Mouse (Mus musculus): ENCODE results near the gene Scd3. TPM values are rescaled to one million over a fixed set of nuclear protein-coding genes. Genes with fewer than 3 reads are reported as not detected.

The Scd3 gene
- 0.06 TPM for polyA plus RNA-seq (2012; fragmentation: generic; extraction: Trizol)
- long read RNA-seq, experiment 1 = 0 reads
- long read RNA-seq, experiment 2, partial matches to known transcripts = 0 of 1 reads
- long read RNA-seq, experiment 2, other reads (novel, unspliced or antisense) = 1 of 1 reads

- H3K36me3 ChIP-seq (ENCODE audit: control insufficient read depth, insufficient read depth) = no peaks in the 10 kb centered on the region
- no peak within 1 kb of the TSS for H3K4me3 ChIP-seq (ENCODE audit: insufficient read depth, poor library complexity, severe bottlenecking)
- no peaks in the 10 kb centered on the region for H3K79me3 ChIP-seq (ENCODE audit: low read depth)
- no peak for TF ChIP-seq MYOD1 (IDR thresholded peaks at IDR 0.05; ENCODE audit: control insufficient read depth, insufficient read length, low read depth)
- no peak for TF ChIP-seq MYOG (IDR thresholded peaks at IDR 0.05; ENCODE audit: control insufficient read depth, extremely low read depth, insufficient read length)
- TF ChIP-seq USF1 (IDR thresholded peaks at IDR 0.05; ENCODE audit: low read depth) = no peak
- TF ChIP-seq FOSL1 (IDR thresholded peaks at IDR 0.05; ENCODE audit: insufficient read depth, low read length, poor library complexity, severe bottlenecking) = no peak
- TF ChIP-seq MAX (IDR thresholded peaks at IDR 0.05) = no peak
- no peak for TF ChIP-seq CEBPB (IDR thresholded peaks at IDR 0.05; ENCODE audit: low read depth)
- no peak for TF ChIP-seq CTCF (IDR thresholded peaks at IDR 0.05; ENCODE audit: control insufficient read depth, insufficient read depth, insufficient read length)
- H3K79me2 ChIP-seq (ENCODE audit: control insufficient read depth, insufficient read depth) = no peaks in the 10 kb centered on the region
- H3ac ChIP-seq (ENCODE audit: control insufficient read depth, insufficient read length, low read depth) = no peak within 1 kb of the TSS
- peaks cover 6% of the 10 kb centered on the region for H3K27me3 ChIP-seq (ENCODE audit: control insufficient read depth, insufficient read depth, insufficient read length)
Observed at GRCm38 (mm10) chr19:44203015-44203564, at the start of gene Scd3. Scd3 (plus strand) TSS chr19:44203269.

DNA sequence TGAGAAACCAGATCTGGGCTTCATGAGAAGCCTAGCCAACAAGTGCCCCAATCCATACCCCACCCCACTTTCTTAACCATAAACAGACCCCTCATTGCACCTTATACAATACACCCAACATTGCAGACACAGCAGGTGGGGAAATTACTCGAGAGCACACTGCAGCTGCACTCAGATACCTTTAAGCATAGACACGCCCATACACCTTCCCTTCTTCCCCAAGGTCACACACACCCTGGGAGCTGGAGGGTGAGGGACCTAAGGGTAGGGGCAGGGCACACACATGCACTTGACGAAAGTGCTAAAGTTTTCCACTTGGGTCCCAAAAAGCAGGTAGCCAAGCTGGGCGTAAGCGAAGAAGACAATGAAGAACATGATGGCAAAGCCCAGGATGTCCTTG lies 49.3 kb upstream of the Scd3 start:
- H3K36me3 ChIP-seq (ENCODE audit: control insufficient read depth, insufficient read depth) = no peaks in the 10 kb centered on the region
- peaks cover 34% of the 10 kb centered on the region for H3K27me3 ChIP-seq (ENCODE audit: control insufficient read depth, insufficient read depth, insufficient read length)
- TF ChIP-seq MYOG (IDR thresholded peaks at IDR 0.05; ENCODE audit: control insufficient read depth, extremely low read depth, insufficient read length) = no peak
- no peak for TF ChIP-seq FOSL1 (IDR thresholded peaks at IDR 0.05; ENCODE audit: insufficient read depth, low read length, poor library complexity, severe bottlenecking)
- no peak for TF ChIP-seq CTCF (IDR thresholded peaks at IDR 0.05; ENCODE audit: control insufficient read depth, insufficient read depth, insufficient read length)
- no peak for TF ChIP-seq USF1 (IDR thresholded peaks at IDR 0.05; ENCODE audit: low read depth)
- TF ChIP-seq MYOD1 (IDR thresholded peaks at IDR 0.05; ENCODE audit: control insufficient read depth, insufficient read length, low read depth) = no peak
- TF ChIP-seq CEBPB (IDR thresholded peaks at IDR 0.05; ENCODE audit: low read depth) = no peak
- no peaks in the 10 kb centered on the region for H3K79me2 ChIP-seq (ENCODE audit: control insufficient read depth, insufficient read depth)
- no peak overlapping the region for H3K4me3 ChIP-seq (ENCODE audit: insufficient read depth, poor library complexity, severe bottlenecking)
- H3ac ChIP-seq (ENCODE audit: control insufficient read depth, insufficient read length, low read depth) = no peak overlapping the region
- no peaks in the 10 kb centered on the region for H3K79me3 ChIP-seq (ENCODE audit: low read depth)

DNA sequence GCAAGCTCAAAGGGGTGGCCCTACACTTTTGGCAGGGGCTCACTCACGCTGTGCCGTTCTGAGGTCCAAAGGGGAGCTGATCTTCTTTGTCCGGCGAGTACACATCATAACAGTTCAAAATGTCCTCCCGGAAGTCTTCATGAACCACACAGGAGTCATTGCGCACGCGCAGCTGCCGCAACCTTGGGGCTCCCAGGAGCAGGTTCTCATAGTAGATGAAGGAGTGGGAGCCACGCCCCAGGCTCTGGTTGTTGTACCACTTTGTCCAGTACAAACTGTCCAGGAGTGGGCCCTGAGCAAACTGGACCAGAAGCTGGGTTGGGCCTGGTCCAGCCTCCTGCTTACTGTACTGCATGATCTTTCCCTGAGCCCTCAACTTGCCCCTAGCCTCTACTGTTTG lies 46.1 kb upstream of the Scd3 start:
- TF ChIP-seq CEBPB (IDR thresholded peaks at IDR 0.05; ENCODE audit: low read depth) (no peak), MYOD1 (IDR thresholded peaks at IDR 0.05; ENCODE audit: control insufficient read depth, insufficient read length, low read depth) (no peak), USF1 (IDR thresholded peaks at IDR 0.05; ENCODE audit: low read depth) (no peak), FOSL1 (IDR thresholded peaks at IDR 0.05; ENCODE audit: insufficient read depth, low read length, poor library complexity, severe bottlenecking) (no peak), MYOG (IDR thresholded peaks at IDR 0.05; ENCODE audit: control insufficient read depth, extremely low read depth, insufficient read length) (no peak), CTCF (IDR thresholded peaks at IDR 0.05; ENCODE audit: control insufficient read depth, insufficient read depth, insufficient read length) (no peak), MAX (IDR thresholded peaks at IDR 0.05) (no peak)
- no peak overlapping the region for H3ac ChIP-seq (ENCODE audit: control insufficient read depth, insufficient read length, low read depth)
- peaks cover 29% of the 10 kb centered on the region for H3K27me3 ChIP-seq (ENCODE audit: control insufficient read depth, insufficient read depth, insufficient read length)
- H3K79me3 ChIP-seq (ENCODE audit: low read depth) = no peaks in the 10 kb centered on the region
- H3K4me3 ChIP-seq (ENCODE audit: insufficient read depth, poor library complexity, severe bottlenecking) = no peak overlapping the region
- H3K79me2 ChIP-seq (ENCODE audit: control insufficient read depth, insufficient read depth) = no peaks in the 10 kb centered on the region
- H3K36me3 ChIP-seq (ENCODE audit: control insufficient read depth, insufficient read depth) = no peaks in the 10 kb centered on the region

GRCm38 (mm10) chr19:44159386-44159785 lies 43.7 kb upstream of the Scd3 start:
- H3K36me3 ChIP-seq (ENCODE audit: control insufficient read depth, insufficient read depth) = no peaks in the 10 kb centered on the region
- no peak for TF ChIP-seq MYOD1 (IDR thresholded peaks at IDR 0.05; ENCODE audit: control insufficient read depth, insufficient read length, low read depth)
- TF ChIP-seq CEBPB (IDR thresholded peaks at IDR 0.05; ENCODE audit: low read depth) = no peak
- no peak for TF ChIP-seq MAX (IDR thresholded peaks at IDR 0.05)
- no peak for TF ChIP-seq MYOG (IDR thresholded peaks at IDR 0.05; ENCODE audit: control insufficient read depth, extremely low read depth, insufficient read length)
- TF ChIP-seq CTCF (IDR thresholded peaks at IDR 0.05; ENCODE audit: control insufficient read depth, insufficient read depth, insufficient read length) = no peak
- TF ChIP-seq USF1 (IDR thresholded peaks at IDR 0.05; ENCODE audit: low read depth) = no peak
- no peak for TF ChIP-seq FOSL1 (IDR thresholded peaks at IDR 0.05; ENCODE audit: insufficient read depth, low read length, poor library complexity, severe bottlenecking)
- peaks cover 24% of the 10 kb centered on the region for H3K27me3 ChIP-seq (ENCODE audit: control insufficient read depth, insufficient read depth, insufficient read length)
- H3ac ChIP-seq (ENCODE audit: control insufficient read depth, insufficient read length, low read depth) = no peak overlapping the region
- no peak overlapping the region for H3K4me3 ChIP-seq (ENCODE audit: insufficient read depth, poor library complexity, severe bottlenecking)
- no peaks in the 10 kb centered on the region for H3K79me3 ChIP-seq (ENCODE audit: low read depth)
- no peaks in the 10 kb centered on the region for H3K79me2 ChIP-seq (ENCODE audit: control insufficient read depth, insufficient read depth)

GRCm38 (mm10) chr19:44161515-44161914 lies 41.6 kb upstream of the Scd3 start:
- H3K36me3 ChIP-seq (ENCODE audit: control insufficient read depth, insufficient read depth) = no peaks in the 10 kb centered on the region
- peaks cover 18% of the 10 kb centered on the region for H3K27me3 ChIP-seq (ENCODE audit: control insufficient read depth, insufficient read depth, insufficient read length)
- H3K79me3 ChIP-seq (ENCODE audit: low read depth) = no peaks in the 10 kb centered on the region
- H3K79me2 ChIP-seq (ENCODE audit: control insufficient read depth, insufficient read depth) = no peaks in the 10 kb centered on the region
- TF ChIP-seq CTCF (IDR thresholded peaks at IDR 0.05; ENCODE audit: control insufficient read depth, insufficient read depth, insufficient read length) = no peak
- TF ChIP-seq FOSL1 (IDR thresholded peaks at IDR 0.05; ENCODE audit: insufficient read depth, low read length, poor library complexity, severe bottlenecking) = no peak
- TF ChIP-seq MYOG (IDR thresholded peaks at IDR 0.05; ENCODE audit: control insufficient read depth, extremely low read depth, insufficient read length) = no peak
- no peak overlapping the region for H3ac ChIP-seq (ENCODE audit: control insufficient read depth, insufficient read length, low read depth)
- no peak overlapping the region for H3K4me3 ChIP-seq (ENCODE audit: insufficient read depth, poor library complexity, severe bottlenecking)

DNA sequence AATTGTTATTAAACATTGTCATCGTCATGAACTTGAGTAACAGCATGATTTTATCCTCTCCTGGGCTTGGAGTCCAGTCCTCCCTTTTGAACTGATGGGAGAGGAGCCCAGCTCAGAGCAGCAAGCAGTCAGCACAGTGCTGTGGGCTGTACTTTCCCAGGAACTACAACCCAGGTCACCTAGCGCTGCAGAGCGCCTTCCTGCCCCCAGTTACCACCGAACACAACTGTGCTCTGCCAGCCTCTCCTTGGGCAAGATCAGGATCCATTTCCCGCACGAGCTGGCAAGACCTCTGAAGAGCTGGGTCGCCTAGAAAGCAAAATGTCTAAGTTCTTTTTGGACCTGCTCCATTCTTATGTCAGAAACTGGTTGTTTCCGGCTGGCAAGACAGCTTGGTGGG lies 28.2 kb upstream of the Scd3 start:
- Histone ChIP-seq H3K79me3 (ENCODE audit: low read depth) (no peaks in the 10 kb centered on the region), H3K4me3 (ENCODE audit: insufficient read depth, poor library complexity, severe bottlenecking) (no peak overlapping the region), H3K36me3 (ENCODE audit: control insufficient read depth, insufficient read depth) (no peaks in the 10 kb centered on the region), H3ac (ENCODE audit: control insufficient read depth, insufficient read length, low read depth) (no peak overlapping the region), H3K27me3 (ENCODE audit: control insufficient read depth, insufficient read depth, insufficient read length) (peaks cover 12% of the 10 kb centered on the region), H3K79me2 (ENCODE audit: control insufficient read depth, insufficient read depth) (no peaks in the 10 kb centered on the region)
- TF ChIP-seq USF1 (IDR thresholded peaks at IDR 0.05; ENCODE audit: low read depth) (no peak), CEBPB (IDR thresholded peaks at IDR 0.05; ENCODE audit: low read depth) (no peak), FOSL1 (IDR thresholded peaks at IDR 0.05; ENCODE audit: insufficient read depth, low read length, poor library complexity, severe bottlenecking) (no peak), MYOG (IDR thresholded peaks at IDR 0.05; ENCODE audit: control insufficient read depth, extremely low read depth, insufficient read length) (no peak), MAX (IDR thresholded peaks at IDR 0.05) (no peak), CTCF (IDR thresholded peaks at IDR 0.05; ENCODE audit: control insufficient read depth, insufficient read depth, insufficient read length) (no peak), MYOD1 (IDR thresholded peaks at IDR 0.05; ENCODE audit: control insufficient read depth, insufficient read length, low read depth) (no peak)

All from C2C12 (cell line).